Mouse (Mus musculus) lung, adult 2 months (tissue): ENCODE measurements around the gene Ankrd9. TPM values are rescaled to one million over a fixed set of nuclear protein-coding genes. Genes with fewer than 3 reads are reported as not detected.

Experiments used
- DNase-seq: peaks from one replicate; pipeline ENCODE4 v3.0.0; 2022
- H3K4me1 ChIP-seq: fragments of 200-500 bp; 2 replicates; pipeline ENCODE4 v1.6.1; 2011; ENCODE audit warnings: low read length; ENCODE audit not compliant: control insufficient read depth, insufficient read depth
- H3K4me3 ChIP-seq: fragments of 200-500 bp; replicated peaks from 2 replicates; pipeline ENCODE3; 2011; ENCODE audit warnings: low read depth, mild to moderate bottlenecking, control low read depth, low read length; ENCODE audit errors: extremely low read depth
- CTCF ChIP-seq: fragments of 200-500 bp; IDR thresholded peaks from 2 replicates; pipeline ENCODE4 v1.5.1; 2011; ENCODE audit warnings: mild to moderate bottlenecking, low read length, control low read depth; ENCODE audit not compliant: insufficient read depth
- POLR2A ChIP-seq: fragments of 200-500 bp; IDR thresholded peaks from 2 replicates; pipeline ENCODE4 v1.6.1; 2011; ENCODE audit warnings: low read depth, mild to moderate bottlenecking, control low read depth, low read length, borderline replicate concordance; ENCODE audit errors: extremely low read depth
- WGBS: fragments of 180-500 bp; shearing (Covaris S2); methylation state at CpG from one replicate; pipeline ENCODE4 v1.1.7; 2018; 5-methylcytosine and 5-hydroxymethylcytosine counted together
- polyA plus RNA-seq: library from polyadenylated mRNA; depleted of rRNA; stranded (reverse); fragments of >200 nt; gene quantifications from 2 replicates; pipeline ENCODE4 v1.2.3, GENCODE M21; 2012

Gene Ankrd9
- polyA plus RNA-seq, 1 experiment: 24.5 TPM

DNA sequence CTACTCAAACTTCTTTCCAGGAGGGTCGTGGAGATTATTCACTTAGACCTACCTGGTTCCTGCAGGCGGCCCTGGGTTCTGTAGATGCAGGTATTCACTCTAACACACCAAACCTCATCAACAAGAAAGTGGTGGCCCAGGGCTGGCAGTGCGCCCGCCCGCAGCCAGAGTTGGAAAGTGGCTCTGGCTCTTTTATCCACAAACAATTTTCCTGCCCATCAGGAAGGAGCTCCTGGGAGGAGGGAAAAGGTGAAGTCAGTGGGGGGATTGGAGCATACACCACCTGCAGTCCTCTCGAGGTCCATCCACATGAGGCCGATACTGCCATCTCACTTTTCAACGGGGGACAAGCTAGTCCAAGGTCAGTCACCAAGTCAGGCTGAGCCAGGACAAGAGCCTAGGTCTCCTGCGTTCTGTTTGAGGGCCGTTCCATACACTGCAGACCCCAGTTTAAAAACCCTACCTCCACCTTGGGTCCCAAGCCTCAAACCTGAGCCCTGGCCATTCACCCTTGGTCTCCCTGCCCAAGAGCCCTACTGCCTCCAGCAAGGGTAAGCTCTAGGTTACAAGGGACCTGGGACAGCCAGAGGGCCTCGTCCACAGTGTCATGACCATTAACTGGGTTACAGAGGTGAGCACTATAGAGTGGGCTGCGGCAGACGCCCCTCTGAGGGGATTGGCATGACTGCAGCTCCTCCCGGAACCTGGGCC, 789 bp downstream of the Ankrd9 start:
- DNase-seq: no peak
- H3K4me3 ChIP-seq: peak overlapping the region; percentile 79
- 40% methylated on average over 14 of the region's 14 CpGs for whole genome bisulfite sequencing

DNA sequence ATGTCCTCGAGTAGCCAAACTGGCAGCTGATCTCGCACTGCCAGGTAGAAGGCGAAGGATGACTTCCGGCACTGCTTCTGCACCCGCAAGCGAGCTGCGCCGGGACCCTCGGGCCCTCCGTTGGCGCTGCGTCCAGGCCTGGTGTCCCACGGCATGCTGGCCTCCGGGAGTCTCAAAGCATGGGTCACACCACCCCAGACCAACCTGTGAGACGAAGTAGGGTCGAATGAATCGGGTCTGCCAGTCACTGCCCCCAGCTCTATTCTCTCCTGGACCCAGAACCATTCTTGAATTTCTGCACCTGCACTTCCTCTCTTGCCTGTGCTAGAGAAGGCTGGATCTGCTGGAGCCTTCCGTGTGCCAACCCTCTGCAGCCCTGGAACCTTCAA, 1.5 kb downstream of the Ankrd9 start:
- Histone ChIP-seq H3K4me3 (no peak overlapping the region), H3K4me1 (peaks cover 5% of the 10 kb centered on the region; the same call in 1 of the 2 replicates)
- TF ChIP-seq CTCF (no peak), POLR2A (no peak)
- WGBS: 97% methylated on average over 18 of the region's 18 CpGs
- DNase-seq: no peak

More for the DNA sequence above, 789 bp downstream of the Ankrd9 start:
- H3K4me1 ChIP-seq: peaks cover 5% of the 10 kb centered on the region; the same call in 1 of the 2 replicates
- TF ChIP-seq POLR2A (no peak), CTCF (no peak)

DNA sequence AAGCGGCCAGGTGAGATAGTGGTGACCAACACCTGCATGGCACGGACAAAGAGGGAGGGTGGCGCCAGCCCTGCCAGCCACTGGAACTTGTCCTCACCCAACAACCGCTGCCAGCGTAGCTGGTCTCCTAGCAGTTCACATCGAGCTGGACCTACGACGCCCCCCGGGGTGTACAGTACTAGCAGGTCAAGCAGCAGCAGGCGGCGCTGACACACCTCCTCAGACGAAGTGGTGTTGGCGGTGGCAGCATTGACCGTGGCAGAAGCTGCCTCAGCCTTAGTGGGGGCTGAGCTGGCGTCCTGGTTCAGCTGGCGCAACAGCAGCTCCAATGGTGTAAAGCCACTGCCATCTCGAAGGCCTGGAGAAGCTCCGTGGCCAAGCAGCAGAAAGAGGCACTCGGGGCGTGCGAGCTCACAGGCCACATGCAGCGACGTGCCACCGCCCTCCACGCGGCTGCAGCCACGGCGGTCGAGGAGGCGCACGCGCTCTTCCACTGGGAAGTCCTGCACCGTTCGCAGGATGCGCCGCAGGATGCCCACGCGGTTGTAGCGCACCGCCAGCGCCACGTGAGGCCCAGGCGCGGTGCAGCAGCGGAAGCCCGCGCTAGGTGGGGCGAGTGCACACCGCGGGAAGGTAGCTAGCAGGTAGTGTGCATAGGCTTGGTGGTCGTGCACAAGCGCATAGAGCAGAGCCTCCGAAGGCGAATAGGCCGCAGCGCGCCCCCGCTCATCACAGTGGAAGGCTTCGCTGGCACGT, 2.1 kb downstream of the Ankrd9 start:
- no peak for DNase-seq
- H3K4me1 ChIP-seq: peaks cover 5% of the 10 kb centered on the region; the same call in 1 of the 2 replicates
- 93% methylated on average over 60 of the region's 60 CpGs for WGBS
- no peak overlapping the region for H3K4me3 ChIP-seq
- TF ChIP-seq CTCF (no peak), POLR2A (no peak)

DNA sequence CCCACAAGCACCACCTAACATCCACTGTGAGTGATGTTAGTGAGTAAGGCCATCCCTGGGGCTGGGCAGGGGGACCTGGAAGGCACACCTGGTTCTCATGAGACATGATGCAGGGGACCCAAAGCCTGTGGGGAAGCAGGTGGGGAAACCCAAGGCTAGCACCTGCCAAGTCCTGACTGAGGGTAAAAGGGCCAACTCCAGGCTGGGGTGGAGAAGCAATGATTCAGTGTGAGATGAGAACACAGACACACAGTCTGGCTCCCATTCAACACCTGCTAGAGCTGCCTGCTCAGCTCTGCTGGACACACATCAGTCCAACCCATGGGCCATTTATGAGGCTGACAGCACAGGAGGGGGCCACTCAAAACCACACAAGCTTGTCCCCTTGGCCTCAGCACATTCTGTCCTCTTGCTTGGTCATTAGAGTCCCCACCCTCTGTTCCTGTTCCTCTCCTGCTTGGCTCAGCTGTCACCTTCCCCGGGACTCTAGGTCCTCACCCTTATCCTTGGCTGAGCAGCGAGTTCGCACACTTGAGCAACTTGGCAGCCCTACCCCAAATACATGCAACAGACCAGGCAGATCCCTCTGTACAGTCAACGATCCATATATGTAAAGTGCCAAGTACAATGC, 2.9 kb downstream of the Ankrd9 start:
- Histone ChIP-seq H3K4me3 (no peak overlapping the region), H3K4me1 (peaks cover 5% of the 10 kb centered on the region; the same call in 1 of the 2 replicates)
- no peak for TF ChIP-seq POLR2A
- no peak for TF ChIP-seq CTCF
- WGBS: 66% methylated on average over 4 of the region's 4 CpGs
- no peak for DNase-seq

DNA sequence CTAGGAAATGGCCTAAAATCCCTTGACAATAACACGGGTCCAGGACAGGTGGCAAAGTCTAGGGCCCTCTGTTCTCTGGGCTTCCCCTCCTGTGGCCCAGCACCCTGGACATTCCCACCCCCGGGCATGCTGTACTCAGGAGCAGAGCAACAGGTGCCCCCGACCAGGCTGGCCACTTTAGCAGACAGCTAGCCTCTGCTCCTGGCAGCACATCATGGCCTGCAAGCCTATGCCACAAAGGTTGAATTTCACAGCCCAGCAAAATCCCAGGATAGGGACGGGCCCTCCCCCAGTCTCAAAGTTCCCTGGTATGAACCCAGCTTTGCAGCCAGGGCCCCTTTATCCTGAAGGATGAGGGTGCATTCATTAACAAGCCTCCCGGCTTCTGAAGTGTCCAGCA, 3.5 kb downstream of the Ankrd9 start:
- TF ChIP-seq POLR2A: no peak
- TF ChIP-seq CTCF: no peak
- DNase-seq: no peak
- peaks cover 5% of the 10 kb centered on the region; the same call in 1 of the 2 replicates for H3K4me1 ChIP-seq
- no peak overlapping the region for H3K4me3 ChIP-seq
- 91% methylated on average over 5 of the region's 5 CpGs for WGBS

DNA sequence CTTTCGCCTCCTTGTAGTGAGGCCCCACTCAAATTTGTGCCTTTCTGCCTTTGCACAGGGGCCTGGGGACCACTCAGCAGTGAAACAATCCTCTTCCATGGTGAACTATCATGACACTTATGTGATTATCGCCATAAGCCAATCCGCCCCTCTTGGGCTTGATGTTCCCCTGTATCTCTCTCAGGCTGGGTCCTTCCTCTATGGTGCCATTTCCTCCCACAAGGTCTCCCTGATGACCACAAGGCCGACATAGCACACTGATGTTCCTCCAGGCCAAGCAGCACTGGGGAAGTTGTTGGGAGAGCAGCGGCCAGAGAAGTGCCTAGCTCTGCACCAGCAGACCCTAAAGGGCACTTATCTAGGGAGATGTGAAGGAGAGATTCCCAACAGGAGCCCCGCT, 4.1 kb downstream of the Ankrd9 start:
- Histone ChIP-seq H3K4me3 (no peak overlapping the region), H3K4me1 (peaks cover 5% of the 10 kb centered on the region; the same call in 1 of the 2 replicates)
- no peak for DNase-seq
- TF ChIP-seq POLR2A: no peak
- TF ChIP-seq CTCF: no peak
- WGBS: 83% methylated on average over 6 of the region's 6 CpGs

DNA sequence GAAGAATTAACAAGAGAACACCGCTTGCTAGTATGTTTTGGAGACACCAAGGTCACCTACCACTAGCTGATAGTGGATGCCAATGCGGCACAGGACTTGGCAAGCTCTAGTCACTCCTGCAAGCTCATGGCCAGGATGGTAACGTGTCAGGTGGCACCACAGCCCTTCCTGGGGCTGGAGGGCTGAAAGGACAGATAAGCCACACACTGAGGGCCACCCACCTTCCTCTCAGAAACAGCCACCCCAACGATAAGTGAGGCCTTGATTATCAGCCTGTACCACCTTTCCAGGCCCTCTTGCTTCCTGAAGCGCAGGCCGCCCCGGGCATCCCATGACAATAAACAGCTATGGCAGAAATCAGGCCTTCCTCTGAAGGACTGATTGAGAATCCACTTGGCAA, 4.5 kb downstream of the Ankrd9 start:
- 82% methylated on average over 7 of the region's 7 CpGs for WGBS
- TF ChIP-seq CTCF (no peak), POLR2A (no peak)
- Histone ChIP-seq H3K4me1 (peaks cover 4% of the 10 kb centered on the region; the same call in 1 of the 2 replicates), H3K4me3 (no peak overlapping the region)
- no peak for DNase-seq

DNA sequence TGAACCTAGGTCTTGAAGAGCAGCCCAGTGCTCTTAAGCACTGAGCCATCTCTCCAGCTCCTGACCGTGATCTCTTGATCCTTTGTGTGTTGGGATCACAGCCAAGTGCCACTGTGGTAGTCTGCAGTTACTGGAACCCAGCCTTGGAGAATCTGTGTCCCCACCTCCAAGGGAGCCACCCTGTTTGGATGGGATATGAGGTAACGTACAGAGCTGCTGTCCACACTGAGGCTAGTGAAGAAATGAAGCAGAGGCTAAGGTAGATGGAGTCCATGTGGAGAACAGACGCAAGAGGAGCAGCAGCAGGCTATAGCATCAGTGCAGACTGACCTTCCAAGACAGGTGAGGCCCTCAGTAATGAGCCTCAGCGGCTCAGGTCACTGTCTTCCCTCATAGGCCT, 5.0 kb downstream of the Ankrd9 start:
- 89% methylated on average over 4 of the region's 4 CpGs for WGBS
- TF ChIP-seq POLR2A: no peak
- no peak for TF ChIP-seq CTCF
- no peak overlapping the region for H3K4me3 ChIP-seq

DNA sequence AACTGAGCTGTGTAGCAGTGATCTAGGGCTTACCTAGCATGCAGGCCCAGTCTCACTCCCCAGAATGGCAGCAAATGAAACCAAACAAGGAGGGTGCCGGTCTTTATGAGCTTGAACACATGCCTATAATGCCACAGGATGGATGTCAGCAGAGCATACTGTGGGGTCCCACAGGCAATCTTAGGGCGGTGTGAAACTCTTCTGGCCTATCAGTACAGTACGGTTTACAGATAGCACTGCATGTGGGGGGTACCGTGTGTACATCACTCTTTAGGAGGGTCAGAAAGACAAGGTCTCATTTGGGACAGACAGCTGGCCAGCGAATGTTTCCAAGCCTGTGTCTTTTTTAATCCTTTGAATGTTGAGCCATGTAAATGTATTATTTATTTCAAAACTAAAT, 6.9 kb downstream of the Ankrd9 start:
- WGBS: 94% methylated on average over 5 of the region's 5 CpGs
- Histone ChIP-seq H3K4me1 (no peaks in the 10 kb centered on the region), H3K4me3 (no peak overlapping the region)
- TF ChIP-seq CTCF (no peak), POLR2A (no peak)
- DNase-seq: no peak

More for the DNA sequence above, 5.0 kb downstream of the Ankrd9 start:
- no peak for DNase-seq
- 0 out of 2 replicates have a peak, but pooled peaks cover 3% of the 10 kb centered on the region for H3K4me1 ChIP-seq

DNA sequence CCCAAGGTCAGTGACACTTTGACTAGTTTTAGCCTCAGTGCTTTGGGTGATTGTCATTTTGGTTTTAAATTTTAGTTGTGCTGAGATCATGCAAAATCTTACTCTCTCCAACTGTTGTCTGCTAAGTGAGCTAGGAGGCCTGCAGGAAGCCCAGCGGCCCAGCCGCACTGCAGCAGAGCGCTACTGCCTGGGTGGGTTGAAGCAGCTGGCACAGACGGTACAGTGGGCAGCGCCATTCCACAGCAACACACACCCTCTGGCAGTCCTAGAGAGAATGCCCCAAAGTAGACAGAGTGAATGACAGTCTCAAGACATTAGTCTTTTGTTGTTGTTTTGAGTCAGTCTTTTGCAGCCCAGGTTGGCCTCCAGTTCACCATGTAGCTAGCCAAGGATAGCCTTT, 8.4 kb downstream of the Ankrd9 start:
- WGBS: 92% methylated on average over 5 of the region's 5 CpGs
- DNase-seq: no peak
- Histone ChIP-seq H3K4me3 (no peak overlapping the region), H3K4me1 (no peaks in the 10 kb centered on the region)
- TF ChIP-seq POLR2A (no peak), CTCF (no peak)
